Comparison of ENCODE assay signal across 9 mouse cellular contexts in the genomic region with DNA sequence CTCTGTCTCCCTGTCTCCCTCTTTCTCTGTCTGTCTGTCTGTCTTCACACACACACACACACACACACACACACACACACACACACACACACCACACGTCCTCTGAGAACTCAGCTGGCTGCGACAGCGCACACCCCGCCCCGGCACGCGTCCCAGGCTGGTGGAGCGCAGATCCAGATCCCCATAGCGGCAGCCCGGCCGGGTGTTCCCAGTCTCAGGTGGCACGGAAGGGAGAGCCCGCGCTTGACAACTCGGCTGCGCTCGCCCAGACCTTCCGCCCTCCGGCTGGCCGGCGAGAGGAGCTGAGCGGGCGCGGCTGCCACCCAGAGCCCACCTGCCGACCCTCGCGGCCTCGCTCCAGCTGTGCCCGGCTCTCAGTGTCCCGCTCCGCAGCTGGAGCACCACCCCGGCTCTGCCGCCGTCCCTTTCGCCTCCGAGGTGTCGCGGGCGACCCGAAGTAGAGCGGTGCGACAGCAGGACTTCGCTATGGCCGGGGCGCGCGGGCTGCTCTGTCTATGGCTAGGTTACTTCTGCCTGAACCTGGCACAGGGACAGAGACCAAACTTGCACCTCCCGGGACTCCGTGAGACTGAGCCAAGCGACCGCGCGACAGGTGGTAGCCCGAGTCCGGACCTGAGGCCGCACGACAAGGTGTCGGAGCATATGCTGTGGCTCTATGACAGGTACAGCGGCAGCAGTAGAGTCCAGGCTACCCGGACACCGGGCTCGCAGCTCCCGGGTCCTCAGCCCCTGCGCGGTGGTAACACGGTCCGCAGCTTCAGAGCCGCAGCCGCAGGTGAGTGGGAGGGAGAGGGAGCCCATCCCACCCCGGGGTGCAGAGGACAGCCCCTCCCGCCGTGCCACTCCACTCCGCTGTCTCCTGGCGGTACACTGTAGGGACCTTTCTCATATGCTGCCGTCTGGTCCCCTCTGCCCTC. TPM values are rescaled to one million over a fixed set of nuclear protein-coding genes. Genes with fewer than 3 reads are reported as not detected.
DNase-seq lines count a peak whose midpoint lies in the region; ATAC-seq and TF ChIP-seq lines count a peak whose summit lies in the region.
"Had no signal": no experiment of that assay in that cellular context is flagged by ENCODE, and none has a peak within 500 bp of the region (broad histone marks: within the 10 kb centered on the region; RNA-seq: fewer than 3 reads in every experiment).

No protein-coding gene starts in this region.

- ATAC-seq in kidney, embryonic 15.5 days (replicated peaks; ENCODE audit: low FRiP score) = peak; percentile 87
- ATAC-seq in lung, embryonic 15.5 days (ENCODE audit: borderline replicate concordance, extremely low read depth, low FRiP score, low TSS enrichment) = peak; percentile 73

- no peaks in the 10 kb centered on the region for H3K36me3 ChIP-seq in kidney, embryonic 15.5 days
- no peaks in the 10 kb centered on the region for H3K36me3 ChIP-seq in lung, embryonic 15.5 days
- no peaks in the 10 kb centered on the region for H3K36me3 ChIP-seq in small intestine, adult 2 months (ENCODE audit: control insufficient read depth, insufficient read depth, low read length)
- H3K36me3 ChIP-seq: G1E had no signal

- peak overlapping the region; percentile 58 for H3K9ac ChIP-seq in kidney, embryonic 15.5 days
- peak overlapping the region; percentile 48 for H3K9ac ChIP-seq in lung, embryonic 15.5 days

- peaks cover 20% of the 10 kb centered on the region for H3K4me1 ChIP-seq in kidney, embryonic 15.5 days
- H3K4me1 ChIP-seq in lung, embryonic 15.5 days = peaks cover 6% of the 10 kb centered on the region; the same call in 1 of the 2 replicates
- H3K4me1 ChIP-seq in small intestine, adult 2 months (ENCODE audit: control insufficient read depth, insufficient read depth, insufficient read length, low read length) = peaks cover 8% of the 10 kb centered on the region

- peak; percentile 84 for DNase-seq in heart, adult 11 months
- DNase-seq in heart, adult 9 months (ENCODE audit: low spot score in 2 of 2) = no peak
- DNase-seq in adrenal gland, postnatal 10 days = peak; percentile 63
- DNase-seq in gastrocnemius, postnatal 25 days = peak; percentile 26
- DNase-seq in layer of hippocampus, adult 9-11 months = no peak

- under 1% methylated on average over 75 of the region's 75 CpGs for WGBS in kidney, embryonic 15.5 days
- under 1% methylated on average over 75 of the region's 75 CpGs for WGBS in lung, embryonic 15.5 days
- 2% methylated on average over 75 of the region's 75 CpGs for WGBS in small intestine, adult 2 months

- peaks cover 52% of the 10 kb centered on the region for H3K27me3 ChIP-seq in kidney, embryonic 15.5 days
- peaks cover 45% of the 10 kb centered on the region for H3K27me3 ChIP-seq in lung, embryonic 15.5 days
- H3K27me3 ChIP-seq in small intestine, adult 2 months (ENCODE audit: control insufficient read depth, insufficient read depth, low read length) = no peaks in the 10 kb centered on the region

- no peak for TF ChIP-seq CTCF in small intestine, adult 2 months (IDR thresholded peaks at IDR 0.05; ENCODE audit: extremely low read depth, insufficient read length, insufficient replicate concordance, low read depth, low read length)

- H3K4me3 ChIP-seq in kidney, embryonic 15.5 days (replicated peaks) = peak overlapping the region; percentile 63
- peak overlapping the region; percentile 65 for H3K4me3 ChIP-seq in lung, embryonic 15.5 days
- H3K4me3 ChIP-seq in small intestine, adult 2 months (ENCODE audit: low read depth, low read length) = peak overlapping the region; percentile 83

- peak overlapping the region; percentile 66; the same call in 1 of the 2 replicates for H3K27ac ChIP-seq in kidney, embryonic 15.5 days
- peak overlapping the region; percentile 53 for H3K27ac ChIP-seq in lung, embryonic 15.5 days
- H3K27ac ChIP-seq in small intestine, adult 2 months (ENCODE audit: insufficient read depth, low read depth, low read length) = peak overlapping the region; percentile 42

- peak overlapping the region; percentile 96 for H3K4me2 ChIP-seq in kidney, embryonic 15.5 days
- H3K4me2 ChIP-seq in lung, embryonic 15.5 days = peak overlapping the region; percentile 99

- no peak for TF ChIP-seq POLR2A in small intestine, adult 2 months (IDR thresholded peaks at IDR 0.05; ENCODE audit: low read depth, low read length)

- no peaks in the 10 kb centered on the region for H3K9me3 ChIP-seq in kidney, embryonic 15.5 days (replicated peaks)
- H3K9me3 ChIP-seq in lung, embryonic 15.5 days = no peaks in the 10 kb centered on the region

RNA-seq across cellular contexts. Expression of a gene that starts 0.7 kb away (rescaled TPM):
- total RNA-seq in adrenal gland, postnatal 10 days (2021) = 1 to 10 TPM; 2.7 to 2.8 TPM
- total RNA-seq in gastrocnemius, postnatal 25 days (2021) = 1 to 10 TPM in 1 of 2 experiments, under 1 TPM in 1; 0.77 to 1.5 TPM
- 9.5 and 9.9 TPM in 2 replicates for polyA plus RNA-seq in kidney, embryonic 15.5 days (2015; fragmentation: Nextera tagmentation; extraction: Ambion mirVana)
- polyA plus RNA-seq in lung, embryonic 15.5 days (2015; fragmentation: Nextera tagmentation; extraction: Ambion mirVana) = 6.9 and 7.7 TPM in 2 replicates
- polyA plus RNA-seq in small intestine, adult 2 months (2012; rRNA removed) = 6.2 and 11.5 TPM in 2 replicates
- polyA plus RNA-seq: G1E had no signal

Comparison
In these comparisons a context has a peak if more than half of its experiments do, and no peak if none do; other contexts are left out.
1. DNase-seq: peak in heart, adult 11 months (single experiment), adrenal gland, postnatal 10 days (single experiment) and gastrocnemius, postnatal 25 days (single experiment); none in heart, adult 9 months (0 of 2) and layer of hippocampus, adult 9-11 months (single experiment).
2. Peak in every context shown above with its lines, with median percentiles within 50 percentile points of each other: H3K27ac ChIP-seq and H3K4me3 ChIP-seq.